Mouse (Mus musculus): Measurements from ENCODE around the gene Zdhhc17. TPM values are rescaled to one million over a fixed set of nuclear protein-coding genes. Genes with fewer than 3 reads are reported as not detected.
A peak's percentile ranks its signal among the peaks of the same experiment; 100 is the strongest.

The Zdhhc17 gene
- polyA plus RNA-seq, 1 experiment = 5.2 TPM

GRCm38 (mm10) chr10:110938841-110939549 lies 70.9 kb downstream of the Zdhhc17 start:
- no peak overlapping the region for H3ac ChIP-seq (ENCODE audit: control insufficient read depth, insufficient read length, low read depth)
- H3K36me3 ChIP-seq (ENCODE audit: control insufficient read depth, insufficient read depth) = peaks cover 94% of the 10 kb centered on the region
- no peaks in the 10 kb centered on the region for H3K79me3 ChIP-seq (ENCODE audit: low read depth)
- H3K27me3 ChIP-seq (ENCODE audit: control insufficient read depth, insufficient read depth, insufficient read length) = no peaks in the 10 kb centered on the region
- no peak overlapping the region for H3K4me3 ChIP-seq (ENCODE audit: insufficient read depth, poor library complexity, severe bottlenecking)
- no peak for TF ChIP-seq FOSL1 (IDR thresholded peaks at IDR 0.05; ENCODE audit: insufficient read depth, low read length, poor library complexity, severe bottlenecking)
- TF ChIP-seq CEBPB (IDR thresholded peaks at IDR 0.05; ENCODE audit: low read depth) = no peak
- H3K79me2 ChIP-seq (ENCODE audit: control insufficient read depth, insufficient read depth) = peaks cover 4% of the 10 kb centered on the region

- Histone ChIP-seq H3K27me3 (ENCODE audit: control insufficient read depth, insufficient read depth, insufficient read length) (no peaks in the 10 kb centered on the region), H3K79me3 (ENCODE audit: low read depth) (no peaks in the 10 kb centered on the region), H3ac (ENCODE audit: control insufficient read depth, insufficient read length, low read depth) (no peak overlapping the region), H3K79me2 (ENCODE audit: control insufficient read depth, insufficient read depth) (peaks cover 10% of the 10 kb centered on the region), H3K4me3 (ENCODE audit: insufficient read depth, poor library complexity, severe bottlenecking) (no peak overlapping the region), H3K36me3 (ENCODE audit: control insufficient read depth, insufficient read depth) (peaks cover 92% of the 10 kb centered on the region)
- no peak for TF ChIP-seq MYOD1 (IDR thresholded peaks at IDR 0.05; ENCODE audit: control insufficient read depth, insufficient read length, low read depth)
Observed at GRCm38 (mm10) chr10:110938361-110938760, 71.6 kb downstream of the Zdhhc17 start.

- TF ChIP-seq MYOD1 (IDR thresholded peaks at IDR 0.05; ENCODE audit: control insufficient read depth, insufficient read length, low read depth) = no peak
- TF ChIP-seq USF1 (IDR thresholded peaks at IDR 0.05; ENCODE audit: low read depth) = no peak
- no peak for TF ChIP-seq MAX (IDR thresholded peaks at IDR 0.05)
- no peak for TF ChIP-seq CTCF (IDR thresholded peaks at IDR 0.05; ENCODE audit: control insufficient read depth, insufficient read depth, insufficient read length)
- no peak for TF ChIP-seq CEBPB (IDR thresholded peaks at IDR 0.05; ENCODE audit: low read depth)
- peaks cover 69% of the 10 kb centered on the region for H3K36me3 ChIP-seq (ENCODE audit: control insufficient read depth, insufficient read depth)
- H3K27me3 ChIP-seq (ENCODE audit: control insufficient read depth, insufficient read depth, insufficient read length) = no peaks in the 10 kb centered on the region
- H3K79me2 ChIP-seq (ENCODE audit: control insufficient read depth, insufficient read depth) = peaks cover 32% of the 10 kb centered on the region
- H3ac ChIP-seq (ENCODE audit: control insufficient read depth, insufficient read length, low read depth) = no peak overlapping the region
- H3K79me3 ChIP-seq (ENCODE audit: low read depth) = peaks cover 2% of the 10 kb centered on the region
- H3K4me3 ChIP-seq (ENCODE audit: insufficient read depth, poor library complexity, severe bottlenecking) = no peak overlapping the region
Observed at GRCm38 (mm10) chr10:110935669-110936068, 74.3 kb downstream of the Zdhhc17 start.

GRCm38 (mm10) chr10:110935081-110935480 lies 74.9 kb downstream of the Zdhhc17 start:
- Histone ChIP-seq H3K79me2 (ENCODE audit: control insufficient read depth, insufficient read depth) (peaks cover 38% of the 10 kb centered on the region), H3K36me3 (ENCODE audit: control insufficient read depth, insufficient read depth) (peaks cover 64% of the 10 kb centered on the region), H3K27me3 (ENCODE audit: control insufficient read depth, insufficient read depth, insufficient read length) (no peaks in the 10 kb centered on the region), H3K79me3 (ENCODE audit: low read depth) (peaks cover 4% of the 10 kb centered on the region), H3ac (ENCODE audit: control insufficient read depth, insufficient read length, low read depth) (no peak overlapping the region), H3K4me3 (ENCODE audit: insufficient read depth, poor library complexity, severe bottlenecking) (no peak overlapping the region)
- TF ChIP-seq FOSL1 (IDR thresholded peaks at IDR 0.05; ENCODE audit: insufficient read depth, low read length, poor library complexity, severe bottlenecking) (no peak), MYOD1 (IDR thresholded peaks at IDR 0.05; ENCODE audit: control insufficient read depth, insufficient read length, low read depth) (no peak), CEBPB (IDR thresholded peaks at IDR 0.05; ENCODE audit: low read depth) (no peak), MAX (IDR thresholded peaks at IDR 0.05) (no peak), USF1 (IDR thresholded peaks at IDR 0.05; ENCODE audit: low read depth) (no peak), CTCF (IDR thresholded peaks at IDR 0.05; ENCODE audit: control insufficient read depth, insufficient read depth, insufficient read length) (no peak), MYOG (IDR thresholded peaks at IDR 0.05; ENCODE audit: control insufficient read depth, extremely low read depth, insufficient read length) (no peak)

- Histone ChIP-seq H3K79me3 (ENCODE audit: low read depth) (peaks cover 17% of the 10 kb centered on the region), H3ac (ENCODE audit: control insufficient read depth, insufficient read length, low read depth) (no peak overlapping the region), H3K27me3 (ENCODE audit: control insufficient read depth, insufficient read depth, insufficient read length) (no peaks in the 10 kb centered on the region), H3K36me3 (ENCODE audit: control insufficient read depth, insufficient read depth) (peaks cover 51% of the 10 kb centered on the region), H3K79me2 (ENCODE audit: control insufficient read depth, insufficient read depth) (peaks cover 53% of the 10 kb centered on the region), H3K4me3 (ENCODE audit: insufficient read depth, poor library complexity, severe bottlenecking) (no peak overlapping the region)
- TF ChIP-seq MAX (IDR thresholded peaks at IDR 0.05) = no peak
- no peak for TF ChIP-seq CEBPB (IDR thresholded peaks at IDR 0.05; ENCODE audit: low read depth)
- TF ChIP-seq CTCF (IDR thresholded peaks at IDR 0.05; ENCODE audit: control insufficient read depth, insufficient read depth, insufficient read length) = no peak
- no peak for TF ChIP-seq USF1 (IDR thresholded peaks at IDR 0.05; ENCODE audit: low read depth)
- no peak for TF ChIP-seq MYOG (IDR thresholded peaks at IDR 0.05; ENCODE audit: control insufficient read depth, extremely low read depth, insufficient read length)
- TF ChIP-seq FOSL1 (IDR thresholded peaks at IDR 0.05; ENCODE audit: insufficient read depth, low read length, poor library complexity, severe bottlenecking) = no peak
- no peak for TF ChIP-seq MYOD1 (IDR thresholded peaks at IDR 0.05; ENCODE audit: control insufficient read depth, insufficient read length, low read depth)
Observed at GRCm38 (mm10) chr10:110933584-110933983, 76.4 kb downstream of the Zdhhc17 start.

GRCm38 (mm10) chr10:110931913-110932560 lies 77.9 kb downstream of the Zdhhc17 start:
- Histone ChIP-seq H3K36me3 (ENCODE audit: control insufficient read depth, insufficient read depth) (peaks cover 42% of the 10 kb centered on the region), H3K79me3 (ENCODE audit: low read depth) (peaks cover 22% of the 10 kb centered on the region), H3K4me3 (ENCODE audit: insufficient read depth, poor library complexity, severe bottlenecking) (peak overlapping the region; percentile 3), H3K27me3 (ENCODE audit: control insufficient read depth, insufficient read depth, insufficient read length) (no peaks in the 10 kb centered on the region), H3K79me2 (ENCODE audit: control insufficient read depth, insufficient read depth) (peaks cover 68% of the 10 kb centered on the region), H3ac (ENCODE audit: control insufficient read depth, insufficient read length, low read depth) (peak overlapping the region; percentile 36)
- TF ChIP-seq MYOD1 (IDR thresholded peaks at IDR 0.05; ENCODE audit: control insufficient read depth, insufficient read length, low read depth) (peak; percentile 22), MAX (IDR thresholded peaks at IDR 0.05) (peak; percentile 56), MYOG (IDR thresholded peaks at IDR 0.05; ENCODE audit: control insufficient read depth, extremely low read depth, insufficient read length) (no peak)
